Mouse (Mus musculus) testis, adult 2 months (tissue): ENCODE data around the gene Gm5678.

Source experiments
- CTCF ChIP-seq: fragments of 200-500 bp; IDR thresholded peaks from 2 replicates; pipeline ENCODE4 v1.5.1; 2012; ENCODE audit warnings: low read depth, mild to moderate bottlenecking, inconsistent platforms, low read length, moderate library complexity; ENCODE audit not compliant: control insufficient read depth, insufficient read depth, insufficient replicate concordance
- POLR2A ChIP-seq: fragments of 200-500 bp; IDR thresholded peaks from 2 replicates; pipeline ENCODE4 v1.6.1; 2012; ENCODE audit warnings: low read depth, mild to moderate bottlenecking, inconsistent platforms, low read length, moderate library complexity; ENCODE audit not compliant: control insufficient read depth

GRCm38 (mm10) chr16:93626745-93627144 lies 1.2 kb upstream of the Gm5678 start:
- TF ChIP-seq CTCF (peak; percentile 34; the same call in 1 of the 2 replicates), POLR2A (no peak)
